Mouse (Mus musculus) thymus, postnatal 25 days (tissue): Measurements from ENCODE around the gene Agap1.
A peak's percentile ranks its signal among the peaks of the same experiment; 100 is the strongest.

Source experiments
- DNase-seq: peaks from one replicate; pipeline ENCODE4 v3.0.0; 2022

Gene Agap1

DNA sequence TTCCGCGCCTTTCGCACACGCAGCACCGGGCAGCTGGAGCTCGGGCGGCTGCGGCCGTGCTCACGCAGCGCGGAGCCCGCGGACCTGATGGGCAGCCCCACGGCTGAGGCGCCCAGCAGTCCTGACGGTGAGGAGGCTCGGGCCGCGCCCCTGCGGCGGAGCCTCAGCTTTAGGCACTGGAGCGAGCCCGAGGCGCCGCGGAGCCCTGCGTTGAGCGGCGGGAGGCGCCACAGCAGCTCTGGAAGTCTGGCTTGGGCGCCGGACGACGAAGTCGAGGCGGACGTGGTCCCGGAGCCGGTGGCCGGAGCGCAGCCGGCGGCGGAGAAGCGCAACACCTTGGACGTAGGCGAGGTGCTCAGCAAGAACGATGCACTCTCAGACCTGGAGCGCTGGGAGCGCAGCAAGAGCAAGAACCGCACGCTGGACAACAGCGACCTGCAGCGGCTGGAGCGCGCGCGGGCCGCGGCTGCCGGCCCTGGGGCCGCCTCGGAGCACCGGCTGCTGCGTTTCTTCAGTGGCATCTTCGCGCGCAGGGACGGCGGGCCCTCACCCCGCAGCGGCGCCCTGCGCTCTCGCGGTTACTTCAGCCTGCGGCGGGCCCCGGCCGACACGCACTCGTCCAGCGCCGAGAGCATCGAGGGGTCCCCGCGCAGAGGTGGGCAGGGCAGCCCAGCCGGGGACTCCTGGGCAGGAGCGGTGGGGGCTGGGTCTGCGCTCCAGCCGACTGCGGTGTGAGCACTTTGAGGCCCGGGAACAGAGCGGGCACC, 126.6 kb downstream of the Agap1 start:
- no peak for DNase-seq

DNA sequence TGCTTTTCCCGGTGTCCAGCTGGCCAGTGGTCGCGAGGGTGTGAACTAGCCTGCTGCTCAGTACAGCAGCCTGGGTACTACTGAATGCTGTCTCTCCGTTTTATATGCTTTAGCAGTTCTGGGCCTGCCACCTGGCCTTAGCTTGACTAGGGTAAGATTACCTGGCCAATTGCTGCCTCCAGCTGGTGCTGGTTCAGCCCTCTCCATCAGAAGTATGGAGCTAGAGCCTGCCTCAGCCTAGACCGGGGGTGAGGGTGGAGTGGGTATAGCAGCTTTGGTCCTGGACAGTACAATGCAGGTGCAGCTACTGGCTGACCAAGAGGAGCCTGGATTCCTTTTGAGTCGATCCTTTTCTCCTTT, 127.1 kb downstream of the Agap1 start:
- DNase-seq: no peak

DNA sequence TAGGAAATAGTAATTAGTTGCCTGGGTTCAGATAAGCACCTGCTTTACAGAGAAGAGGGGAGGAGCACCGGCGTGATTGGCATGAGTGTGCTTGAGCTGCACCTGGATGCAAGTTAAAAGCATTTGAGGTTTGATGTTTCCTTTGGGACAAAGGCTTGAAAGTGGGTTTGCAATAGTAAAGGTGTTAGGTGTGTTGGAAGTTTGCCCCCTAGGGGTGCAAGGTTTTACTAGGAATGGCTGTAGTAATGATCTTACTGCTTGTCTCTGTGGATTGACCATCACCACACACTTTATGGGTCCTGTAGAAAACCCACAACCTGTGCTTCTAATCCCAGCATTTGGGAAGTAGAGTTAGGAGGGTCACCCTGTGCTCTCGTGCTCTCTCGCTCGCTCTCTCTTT, 128.8 kb downstream of the Agap1 start:
- DNase-seq: no peak

DNA sequence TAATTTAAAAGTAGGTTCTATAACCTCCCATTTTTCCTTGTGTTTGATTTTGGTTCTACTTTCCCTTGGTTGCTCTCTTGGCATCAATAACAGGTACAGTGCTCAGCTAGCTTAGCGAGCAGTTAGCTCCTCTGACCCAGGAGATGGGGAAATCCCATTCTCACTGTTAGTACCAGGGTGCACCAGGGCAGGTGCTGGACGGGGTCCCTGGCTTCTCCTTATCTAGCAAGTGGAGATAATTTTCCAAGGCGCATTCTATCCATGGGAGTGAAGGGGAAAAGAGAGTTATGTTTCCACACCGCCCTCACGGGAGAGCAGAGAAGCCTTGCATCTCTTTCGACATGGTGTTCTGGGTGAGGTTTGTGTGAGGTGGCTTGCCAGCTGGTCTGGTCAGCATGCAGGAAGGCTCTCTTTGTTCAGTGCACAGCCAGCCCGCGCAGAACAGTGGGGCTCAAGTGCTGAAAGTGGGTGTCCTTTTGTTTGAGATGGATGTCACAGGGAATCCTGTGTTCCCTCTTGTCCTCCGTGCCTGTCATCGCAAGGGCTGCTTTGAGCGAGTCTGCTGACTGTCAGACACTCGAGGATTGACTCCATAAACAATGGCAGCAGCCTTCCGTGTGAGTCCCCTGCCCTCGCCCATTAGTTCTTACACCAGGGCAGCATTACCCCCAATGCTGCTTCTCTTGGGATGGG, 132.5 kb downstream of the Agap1 start:
- no peak for DNase-seq

DNA sequence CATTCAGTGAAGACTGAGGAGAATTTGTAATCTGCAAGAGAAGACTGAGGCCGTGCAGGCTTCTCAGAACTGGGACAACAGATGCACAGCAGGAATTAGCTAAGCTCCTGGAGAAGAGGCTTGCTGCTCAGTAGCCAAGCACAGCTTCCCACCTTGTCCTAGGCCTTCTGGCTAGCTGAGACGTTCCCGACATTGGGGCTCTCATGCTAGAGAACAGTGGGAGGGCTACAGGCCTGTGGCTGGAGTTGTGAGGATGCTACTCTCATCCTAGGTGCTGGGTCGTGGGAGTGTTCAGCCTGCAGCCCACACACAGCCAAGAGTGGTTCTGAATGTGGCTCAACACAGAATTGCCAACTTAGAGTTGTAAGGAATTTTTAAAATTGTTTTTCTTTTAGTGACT, 133.5 kb downstream of the Agap1 start:
- no peak for DNase-seq

DNA sequence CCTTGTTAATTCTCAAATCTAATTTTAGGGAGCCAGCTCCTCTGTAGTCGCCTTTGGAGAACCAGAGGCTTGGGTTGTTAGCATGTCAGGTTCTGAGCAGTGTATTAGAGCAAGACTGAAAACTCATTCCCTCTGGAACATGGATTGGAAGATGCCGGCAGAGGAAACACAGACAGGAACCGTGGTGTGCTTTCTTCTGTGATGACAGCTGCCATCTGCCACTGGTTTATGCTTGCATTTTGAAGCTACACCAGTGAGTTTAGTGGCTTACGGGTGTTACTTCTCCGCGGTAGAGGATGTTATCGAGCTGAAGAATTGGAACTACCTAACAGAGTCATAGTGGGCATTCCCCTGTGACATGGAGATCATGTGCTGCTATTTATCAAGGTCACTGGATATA, 136.4 kb downstream of the Agap1 start:
- DNase-seq: no peak

DNA sequence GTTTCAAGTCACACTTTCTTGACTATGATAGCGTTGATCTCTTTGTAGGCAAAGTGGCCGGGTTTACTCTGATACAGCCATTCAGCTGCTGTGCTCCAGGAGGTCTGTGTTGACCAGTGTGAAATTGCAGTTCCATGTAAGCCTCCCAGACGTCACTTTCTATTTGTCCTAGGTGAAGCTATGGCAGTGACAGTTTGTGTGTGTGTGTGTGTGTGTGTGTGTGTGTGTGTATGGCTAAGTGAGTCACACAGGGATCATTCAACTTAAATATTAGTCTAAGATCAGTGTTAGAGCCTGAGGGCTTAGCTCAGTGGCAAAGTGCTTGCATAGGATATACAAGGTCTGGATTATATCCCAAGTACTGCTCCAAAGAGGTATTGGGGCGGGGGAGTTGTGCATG, 138.6 kb downstream of the Agap1 start:
- DNase-seq: no peak

DNA sequence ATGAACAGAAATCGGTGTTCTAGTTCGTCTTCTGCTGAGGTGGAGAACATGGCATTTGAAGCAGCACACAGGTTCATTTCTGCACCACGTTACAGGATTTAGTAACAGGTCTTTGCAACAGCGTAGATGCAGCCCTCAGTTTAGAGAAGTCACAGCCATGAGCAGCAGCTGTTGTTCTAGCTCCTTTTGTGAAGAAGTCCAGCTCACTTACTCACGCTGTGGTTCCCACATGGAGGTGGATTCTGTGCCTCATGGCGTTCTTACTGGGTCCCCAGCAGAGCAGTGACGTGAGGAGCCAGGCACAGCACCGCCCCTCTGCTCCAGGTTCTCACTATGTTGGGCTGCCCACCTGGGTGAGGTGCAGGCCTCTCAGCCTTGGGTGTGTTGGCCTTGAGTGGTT, 140.4 kb downstream of the Agap1 start:
- DNase-seq: no peak

DNA sequence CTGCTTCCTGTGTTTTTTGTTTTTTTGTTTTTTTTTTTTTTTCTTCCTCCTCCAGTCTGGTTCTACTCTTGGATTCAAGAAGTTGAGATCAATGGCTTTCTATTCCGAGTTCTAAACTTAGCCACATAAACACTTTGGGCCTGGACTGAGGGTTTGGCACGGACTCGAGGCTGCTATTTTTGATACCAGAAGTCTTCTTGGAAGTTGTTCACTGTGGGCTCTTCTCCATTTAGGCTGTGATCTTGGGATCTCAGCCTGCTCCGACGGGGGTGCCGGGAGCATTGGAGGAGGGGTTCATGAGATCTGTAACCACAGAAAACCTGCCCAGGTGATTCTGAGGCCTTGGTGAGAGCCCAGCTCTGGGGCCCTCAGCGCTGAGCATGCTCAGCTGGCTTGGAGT, 140.8 kb downstream of the Agap1 start:
- no peak for DNase-seq

DNA sequence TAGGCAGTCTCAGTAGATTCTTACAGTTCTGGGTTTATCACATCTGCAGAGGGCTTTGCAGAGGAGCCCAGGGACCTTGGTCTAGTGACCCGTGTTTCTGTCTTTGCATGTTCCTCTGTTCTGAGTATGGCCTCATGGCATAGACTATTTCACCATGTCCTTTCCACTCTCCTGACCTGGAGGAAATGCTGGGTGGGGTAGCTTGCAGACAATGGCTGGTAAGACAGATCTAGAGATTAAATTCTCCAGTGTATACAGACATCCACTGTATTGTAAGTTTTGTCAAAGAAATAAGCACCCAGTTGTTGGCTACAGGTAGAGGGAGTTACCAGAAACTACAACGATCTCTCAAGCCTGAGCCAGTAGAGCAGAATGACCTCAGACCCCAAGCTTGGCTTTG, 141.6 kb downstream of the Agap1 start:
- DNase-seq: no peak

DNA sequence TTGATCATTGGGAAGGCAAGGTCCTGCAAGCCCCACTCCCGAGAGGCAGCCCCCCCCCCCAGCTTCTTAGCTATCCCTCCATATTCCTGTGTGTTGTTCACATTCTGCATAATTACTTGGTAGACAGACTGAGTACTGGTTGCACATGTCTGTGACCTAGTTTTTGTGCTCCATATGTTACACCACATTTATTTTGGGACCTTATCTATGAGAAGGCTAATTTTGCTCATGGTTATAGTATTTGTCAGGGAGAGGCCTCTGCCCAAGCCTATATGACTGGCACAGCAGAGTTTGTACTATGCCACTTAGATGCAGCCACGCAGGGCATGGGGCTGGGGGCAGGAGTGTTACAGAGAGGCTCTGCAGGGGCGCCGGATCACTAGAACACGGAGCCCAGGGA, 144.3 kb downstream of the Agap1 start:
- no peak for DNase-seq

DNA sequence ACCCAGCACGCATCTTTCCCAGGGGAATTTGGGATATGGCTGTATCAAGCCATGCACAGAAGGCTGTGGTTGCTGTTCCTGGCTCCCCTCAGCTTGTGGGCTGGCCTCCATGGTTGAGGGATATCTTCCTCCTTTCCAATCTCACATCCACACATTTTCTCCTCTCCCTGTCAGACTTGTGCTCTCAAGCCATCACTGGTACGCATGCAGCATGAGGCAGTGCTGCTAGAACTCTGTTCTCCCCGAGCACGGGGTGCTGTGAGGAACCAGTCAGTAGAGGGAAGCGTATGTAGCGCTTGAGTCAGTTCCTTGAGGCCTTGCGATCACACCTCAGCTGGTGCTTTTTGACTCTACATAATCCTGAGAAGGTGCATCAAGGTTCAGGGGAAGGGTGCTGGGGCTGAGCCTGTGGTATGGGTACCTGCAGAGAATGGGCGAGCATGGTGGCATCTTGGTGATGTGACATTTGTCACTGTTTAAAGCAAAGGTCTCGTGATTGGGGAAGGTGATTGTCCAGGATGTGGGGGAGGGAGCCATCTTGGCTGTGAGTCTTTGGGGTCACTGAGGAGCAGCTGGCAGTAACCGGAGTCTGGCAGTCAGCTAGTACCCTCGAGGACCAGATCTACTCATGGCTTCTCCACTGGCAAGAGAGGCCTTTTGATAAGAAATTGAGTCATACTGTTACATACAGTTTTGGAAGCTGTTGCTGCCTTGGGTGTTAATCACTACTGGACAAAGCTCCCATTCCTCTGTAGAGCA, 145.6 kb downstream of the Agap1 start:
- DNase-seq: no peak

DNA sequence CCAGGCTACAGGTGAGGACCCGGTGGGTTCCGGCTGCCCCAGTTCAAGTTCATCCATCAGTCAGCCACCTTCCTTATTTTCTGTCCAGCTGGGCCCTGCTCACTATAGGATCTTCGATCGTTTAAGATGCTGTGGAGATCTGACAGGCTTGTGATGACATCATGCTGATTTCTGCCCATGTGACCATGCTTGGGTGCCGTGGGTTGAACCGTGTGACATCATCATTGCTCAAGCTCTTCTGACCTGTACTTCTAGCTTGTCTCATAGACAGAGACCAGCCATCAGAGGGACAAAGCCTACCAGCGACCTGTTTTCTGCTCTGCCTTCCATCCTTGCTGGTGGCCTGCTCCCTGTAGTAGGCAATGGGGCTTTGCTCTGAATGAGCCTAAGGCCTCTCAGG, 146.7 kb downstream of the Agap1 start:
- no peak for DNase-seq

DNA sequence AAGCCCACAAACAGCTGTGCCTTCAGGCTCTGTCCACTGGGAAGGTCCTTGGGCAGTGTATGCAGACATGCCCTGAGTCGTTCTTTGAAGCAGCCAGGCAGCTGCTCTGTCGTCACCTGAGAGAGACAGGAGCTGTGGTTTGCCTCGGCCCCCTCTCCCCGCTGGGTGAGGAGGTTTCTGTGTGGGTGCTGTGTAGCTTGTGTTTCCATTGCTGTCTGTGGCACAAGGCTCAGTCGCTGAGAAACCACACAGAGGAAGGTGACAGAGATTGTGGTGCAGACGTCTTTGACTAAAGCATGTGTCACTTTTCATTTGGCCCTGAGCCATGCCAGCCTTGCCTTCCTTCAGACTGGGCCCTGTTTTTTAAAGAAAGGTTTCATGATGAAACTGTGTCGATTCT, 148.3 kb downstream of the Agap1 start:
- peak; percentile 45 for DNase-seq

DNA sequence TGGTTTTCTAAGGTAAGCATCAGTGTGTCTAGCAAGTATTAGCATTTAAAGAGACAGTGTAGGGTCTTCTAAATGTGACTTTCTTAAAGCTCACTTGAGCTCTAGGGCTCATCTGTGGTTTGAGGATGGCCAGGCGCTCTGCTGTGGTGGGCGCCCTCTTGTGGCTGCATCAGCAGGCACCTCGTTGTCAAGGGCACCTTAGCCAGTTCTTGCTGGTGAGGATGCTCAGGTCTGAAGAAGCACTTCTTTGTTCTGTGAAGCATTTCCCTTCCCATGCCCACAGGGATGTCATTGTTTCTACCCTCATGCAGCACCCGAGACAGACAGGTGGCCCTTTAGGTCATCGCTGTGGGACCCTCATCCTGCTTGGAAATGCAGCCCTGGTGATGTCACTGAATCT, 152.0 kb downstream of the Agap1 start:
- DNase-seq: peak; percentile 46

DNA sequence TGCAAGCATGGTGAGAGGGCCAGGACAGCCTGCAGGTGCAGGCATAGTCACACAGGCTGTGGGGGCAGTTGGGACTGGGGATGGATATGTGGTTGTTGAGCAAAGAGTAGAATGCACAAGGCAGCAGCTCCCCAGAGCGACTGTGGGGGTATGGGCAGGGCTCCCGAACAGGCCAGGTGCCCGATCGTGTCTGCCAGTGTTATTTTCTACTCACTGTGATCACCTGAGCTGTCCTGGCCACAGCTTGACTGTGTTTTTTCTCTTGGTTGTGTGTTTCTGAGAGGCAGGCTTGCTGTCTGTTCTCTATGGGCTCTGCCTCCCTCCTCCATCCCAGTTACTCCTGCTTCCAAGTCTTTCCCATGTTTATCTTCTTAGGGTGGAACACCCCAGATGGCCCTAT, 154.2 kb downstream of the Agap1 start:
- DNase-seq: no peak

DNA sequence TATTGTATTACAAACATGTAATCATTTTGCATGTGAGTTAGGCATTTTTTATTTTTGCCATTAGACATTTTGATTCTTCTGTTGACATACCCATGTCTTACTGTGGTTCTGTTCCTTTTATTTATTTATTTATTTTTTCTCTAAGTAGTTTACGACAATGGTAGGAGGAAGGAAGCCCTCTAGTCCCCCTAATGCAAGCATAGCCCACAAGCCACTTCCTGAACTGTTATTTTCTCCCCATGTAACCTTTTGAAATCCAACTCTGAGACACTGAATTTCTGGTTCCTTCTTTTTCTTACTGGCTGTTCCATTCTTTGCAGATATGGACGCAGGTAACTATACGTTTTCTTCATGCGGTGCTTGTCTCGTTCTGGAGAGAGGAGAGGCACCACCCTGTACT, 155.4 kb downstream of the Agap1 start:
- no peak for DNase-seq

DNA sequence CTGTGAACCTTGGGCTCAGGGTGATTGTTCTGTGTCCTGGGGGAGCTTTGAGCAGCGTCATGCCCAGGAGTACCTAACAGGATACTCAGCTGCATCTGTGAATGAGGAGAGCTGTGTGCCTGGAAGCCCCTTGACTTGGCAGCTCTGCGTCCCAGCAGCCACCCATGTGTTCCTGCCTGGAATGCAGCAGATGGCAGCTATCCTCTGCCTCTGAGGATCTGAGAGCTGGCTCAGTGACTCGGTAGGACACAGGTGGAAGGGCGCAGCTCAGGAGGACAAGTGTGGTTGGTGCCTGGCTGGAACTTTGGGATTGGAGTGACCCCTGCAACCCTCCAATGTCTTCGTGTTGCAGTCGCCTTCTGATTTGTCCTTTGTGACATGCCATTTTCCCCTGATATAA, 156.9 kb downstream of the Agap1 start:
- DNase-seq: no peak

DNA sequence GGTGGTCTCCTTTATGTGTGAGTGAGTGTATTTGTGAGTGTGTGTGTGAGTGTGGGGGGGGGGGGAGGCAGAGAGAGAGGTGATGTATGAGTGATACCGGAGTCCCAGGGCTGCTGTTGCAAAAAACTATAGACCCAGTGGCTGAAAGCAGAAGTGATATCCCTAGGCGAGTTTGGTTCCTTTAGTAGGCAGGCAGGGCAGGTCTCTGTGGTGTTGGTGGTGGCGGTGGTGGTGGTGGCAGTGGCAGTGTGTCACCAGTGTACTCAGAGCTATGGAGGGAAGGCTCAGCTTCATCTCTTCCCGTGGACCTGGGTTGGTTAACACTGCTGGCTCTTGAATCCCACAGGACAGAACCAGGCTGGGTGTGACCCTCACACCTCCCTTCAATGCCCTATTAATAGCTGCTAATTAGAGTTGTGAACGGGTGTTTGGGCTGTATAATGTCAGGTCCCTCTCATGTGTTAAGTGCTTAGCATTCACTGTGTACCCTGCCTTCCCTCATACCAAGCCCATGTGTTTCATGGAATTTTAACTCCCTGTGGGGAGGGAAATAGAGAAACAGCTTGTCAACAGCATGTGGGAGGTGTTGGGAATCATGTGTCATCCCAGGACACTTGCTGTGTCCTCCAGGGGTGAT, 158.7 kb downstream of the Agap1 start:
- DNase-seq: no peak

DNA sequence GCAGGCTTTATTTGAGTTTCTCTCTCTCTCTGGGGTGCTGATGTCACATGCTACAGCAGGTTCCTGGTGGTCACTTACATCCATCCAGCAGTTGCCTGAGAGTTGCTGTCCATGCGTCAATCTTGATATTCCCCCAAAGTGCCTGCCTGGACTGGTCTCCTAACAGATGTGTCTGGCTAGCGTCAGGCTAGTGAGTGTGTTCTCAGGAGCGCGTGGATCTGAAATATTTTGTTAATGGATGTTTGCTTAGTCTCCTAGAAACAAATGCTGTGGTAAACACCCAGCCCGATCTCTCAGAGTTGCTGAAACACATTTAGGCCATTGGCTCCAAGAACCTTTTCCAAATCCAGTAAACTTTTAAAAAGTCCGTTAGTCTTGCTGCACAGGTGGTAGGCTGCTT, 161.9 kb downstream of the Agap1 start:
- DNase-seq: no peak

DNA sequence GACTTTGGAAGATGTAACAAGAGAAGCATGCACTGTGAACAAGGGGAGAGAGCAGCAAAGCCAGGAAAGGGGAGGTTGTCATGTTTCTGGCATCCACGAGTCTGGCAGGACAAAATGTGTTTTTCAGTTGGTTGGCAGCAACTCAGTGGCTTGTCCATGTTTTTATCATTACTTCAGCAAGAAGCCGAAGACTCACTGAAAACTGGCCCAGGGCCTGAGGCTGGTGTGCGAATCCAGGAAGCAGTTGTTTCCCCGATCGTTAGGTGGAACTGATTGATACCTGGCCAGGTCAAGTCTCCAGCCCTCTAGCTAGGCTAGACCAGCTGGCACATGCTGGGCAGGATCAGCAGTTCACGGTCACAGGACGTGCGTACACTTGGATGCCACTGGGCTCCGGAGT, 162.7 kb downstream of the Agap1 start:
- no peak for DNase-seq

DNA sequence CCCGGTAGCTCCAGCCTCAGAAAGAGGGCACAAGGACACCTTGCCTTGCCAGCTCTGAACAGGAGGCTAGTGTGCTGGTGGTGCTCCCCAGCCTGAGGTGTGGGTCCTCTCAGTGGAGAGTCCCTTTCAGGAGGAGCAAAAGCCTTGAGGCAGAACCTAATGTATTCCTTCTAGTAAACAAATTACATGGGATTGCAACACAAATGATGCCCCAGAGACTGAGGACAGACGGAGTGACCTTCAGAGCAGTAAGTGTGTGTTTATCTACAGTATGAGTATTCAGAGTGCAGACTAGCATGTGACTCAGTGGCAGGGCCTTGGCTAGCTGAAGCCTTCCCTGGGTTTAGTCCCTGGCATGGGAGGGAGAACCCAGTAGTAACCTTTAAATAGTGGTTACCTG, 165.4 kb downstream of the Agap1 start:
- no peak for DNase-seq

DNA sequence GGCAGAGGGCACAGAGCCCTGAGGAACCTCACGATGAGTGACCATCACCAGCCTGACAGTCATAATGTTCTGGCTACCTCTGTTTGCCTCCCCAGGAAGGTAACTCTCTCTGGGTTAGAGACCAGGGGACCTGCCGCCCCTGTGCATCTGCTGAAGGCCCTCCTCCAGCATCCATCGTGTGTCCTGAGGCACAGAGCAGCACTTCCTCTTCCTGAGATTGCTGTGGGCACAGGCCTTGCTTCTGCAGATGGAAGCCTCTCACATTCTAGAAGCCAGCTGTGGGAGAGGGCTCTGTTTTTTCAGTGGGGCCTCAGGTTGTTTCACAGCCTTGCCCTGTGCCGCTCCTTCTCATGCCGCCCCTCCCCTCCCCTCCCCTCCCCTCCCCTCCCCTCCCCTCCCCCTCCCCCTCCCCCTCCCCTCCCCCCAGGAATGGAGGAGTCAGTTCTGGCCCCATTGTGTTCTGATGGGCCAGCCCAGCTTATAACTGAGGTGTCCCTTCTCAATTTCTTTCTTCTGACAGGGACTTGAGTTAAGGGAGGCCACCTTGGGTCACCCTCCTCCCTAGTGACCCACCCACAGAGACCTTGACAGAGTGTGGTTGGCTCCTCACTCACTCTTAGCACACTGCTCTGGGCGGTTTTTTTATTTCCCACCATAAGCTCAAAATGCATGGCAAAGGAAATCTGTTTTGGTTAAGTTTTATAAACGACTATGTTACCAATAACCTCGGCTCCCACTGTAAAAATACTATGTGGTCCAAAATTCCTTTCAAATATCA, 166.6 kb downstream of the Agap1 start:
- no peak for DNase-seq
